Mouse (Mus musculus): Measurements from ENCODE around the gene Dcun1d2. TPM values are rescaled to one million over a fixed set of nuclear protein-coding genes. Genes with fewer than 3 reads are reported as not detected.

Dcun1d2 gene
- polyA plus RNA-seq, 1 experiment from 2014 or later = 20.9 TPM

DNA sequence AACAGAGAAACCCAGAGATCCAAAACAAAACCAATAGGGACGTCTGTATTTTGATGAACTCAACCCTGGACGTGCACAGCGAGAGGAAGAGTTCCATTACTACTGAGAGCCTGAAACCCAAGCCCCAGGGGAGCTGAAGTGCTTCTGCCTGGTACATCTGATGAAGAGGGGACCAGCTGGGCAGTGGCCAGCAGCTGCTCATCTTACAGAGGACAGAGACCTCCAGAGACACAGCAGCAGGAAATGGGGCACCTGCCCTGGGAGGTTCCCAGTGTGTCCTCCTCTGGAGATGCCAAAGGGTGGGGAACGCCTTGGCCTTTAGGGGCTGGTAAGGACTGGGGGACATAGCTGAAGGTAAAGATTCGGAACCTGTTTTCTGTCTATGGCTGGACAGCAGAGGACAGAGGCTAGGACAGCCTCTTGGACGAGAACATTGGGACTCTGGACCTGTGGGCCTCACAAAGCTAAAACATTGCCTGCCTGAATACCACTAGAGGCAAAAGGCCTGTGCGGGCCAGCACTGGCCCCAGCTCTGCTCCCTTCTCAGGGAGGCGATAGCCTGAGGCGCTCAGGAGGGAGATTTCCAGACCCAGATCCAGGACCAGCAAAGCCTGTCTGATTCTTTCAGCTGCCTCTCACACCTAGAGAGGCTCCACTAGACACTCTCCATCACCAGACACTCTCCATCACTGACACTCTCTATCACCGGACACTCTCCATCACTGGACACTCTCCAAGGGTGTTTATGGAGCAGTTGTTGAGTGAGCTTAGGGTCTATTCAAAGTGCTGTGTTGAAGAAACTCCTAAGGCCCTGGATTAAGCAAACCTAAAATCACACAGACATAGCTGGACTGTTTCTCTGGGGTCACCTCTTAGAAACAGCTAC lies 44.7 kb downstream of the Dcun1d2 start:
- no peak for DNase-seq (ENCODE audit: low spot score)
- Histone ChIP-seq H3K36me3 (ENCODE audit: control insufficient read depth, insufficient read depth, low read length) (no peaks in the 10 kb centered on the region), H3K4me3 (ENCODE audit: low read depth, low read length) (no peak overlapping the region), H3K4me2 (no peak overlapping the region), H3K9ac (ENCODE audit: low read depth, low read length) (no peak overlapping the region), H3K9me3 (ENCODE audit: control insufficient read depth, low read length) (no peaks in the 10 kb centered on the region), H3K27me3 (replicated peaks; ENCODE audit: control insufficient read depth, insufficient read depth, low read length) (no peaks in the 10 kb centered on the region), H3K27ac (ENCODE audit: low read depth, low read length) (no peak overlapping the region), H3K4me1 (replicated peaks; ENCODE audit: control insufficient read depth, insufficient read depth, low read length) (no peaks in the 10 kb centered on the region)
- no peak for ATAC-seq (replicated peaks; ENCODE audit: low FRiP score)
- 74% methylated on average over 10 of the region's 10 CpGs for WGBS

DNA sequence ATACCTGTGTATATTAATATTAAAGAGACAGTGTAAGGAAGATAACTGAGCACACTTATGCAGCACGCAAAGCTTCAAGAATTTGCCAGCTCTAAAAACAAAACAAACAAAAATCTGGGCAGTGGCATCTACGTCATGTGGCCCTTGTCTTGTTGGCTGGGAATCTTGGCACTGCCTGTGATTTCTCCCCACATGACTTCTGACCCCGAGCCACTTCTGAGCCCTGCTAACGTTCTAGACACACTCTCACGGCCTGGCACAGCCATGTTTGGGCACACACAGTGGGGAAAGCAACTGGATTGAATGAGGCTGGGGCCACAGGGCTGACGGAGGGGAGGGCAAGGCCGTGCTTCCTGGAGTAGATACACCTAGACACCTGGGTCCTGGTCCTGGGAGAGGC lies 47.2 kb downstream of the Dcun1d2 start:
- WGBS = 69% methylated on average over 7 of the region's 7 CpGs
- Histone ChIP-seq H3K27me3 (replicated peaks; ENCODE audit: control insufficient read depth, insufficient read depth, low read length) (no peaks in the 10 kb centered on the region), H3K4me2 (no peak overlapping the region), H3K27ac (ENCODE audit: low read depth, low read length) (no peak overlapping the region), H3K4me3 (ENCODE audit: low read depth, low read length) (no peak overlapping the region), H3K4me1 (replicated peaks; ENCODE audit: control insufficient read depth, insufficient read depth, low read length) (no peaks in the 10 kb centered on the region), H3K36me3 (ENCODE audit: control insufficient read depth, insufficient read depth, low read length) (no peaks in the 10 kb centered on the region), H3K9me3 (ENCODE audit: control insufficient read depth, low read length) (no peaks in the 10 kb centered on the region), H3K9ac (ENCODE audit: low read depth, low read length) (no peak overlapping the region)
- ATAC-seq (replicated peaks; ENCODE audit: low FRiP score) = no peak
- no peak for DNase-seq (ENCODE audit: low spot score)

DNA sequence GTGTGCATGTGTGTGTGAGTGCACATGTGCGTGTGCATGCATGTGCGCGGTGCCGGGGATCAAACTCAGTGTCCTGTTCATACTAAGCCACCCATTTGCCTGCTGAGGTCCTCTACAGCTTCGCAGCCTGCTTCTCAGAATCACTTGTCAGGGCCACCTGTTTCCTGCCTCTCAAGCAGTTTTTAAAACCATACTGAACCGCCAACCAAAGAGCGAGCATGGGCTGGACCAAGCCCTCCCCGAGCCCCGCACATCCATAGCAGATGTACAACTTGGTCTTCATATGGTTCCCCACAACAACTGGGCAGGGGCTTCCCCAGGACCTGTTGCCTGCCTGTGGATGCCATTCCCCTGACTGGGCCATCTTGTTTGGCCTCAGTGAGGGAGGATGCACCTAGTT lies 47.9 kb downstream of the Dcun1d2 start:
- ATAC-seq (replicated peaks; ENCODE audit: low FRiP score) = no peak
- Histone ChIP-seq H3K36me3 (ENCODE audit: control insufficient read depth, insufficient read depth, low read length) (no peaks in the 10 kb centered on the region), H3K9me3 (ENCODE audit: control insufficient read depth, low read length) (no peaks in the 10 kb centered on the region)

DNA sequence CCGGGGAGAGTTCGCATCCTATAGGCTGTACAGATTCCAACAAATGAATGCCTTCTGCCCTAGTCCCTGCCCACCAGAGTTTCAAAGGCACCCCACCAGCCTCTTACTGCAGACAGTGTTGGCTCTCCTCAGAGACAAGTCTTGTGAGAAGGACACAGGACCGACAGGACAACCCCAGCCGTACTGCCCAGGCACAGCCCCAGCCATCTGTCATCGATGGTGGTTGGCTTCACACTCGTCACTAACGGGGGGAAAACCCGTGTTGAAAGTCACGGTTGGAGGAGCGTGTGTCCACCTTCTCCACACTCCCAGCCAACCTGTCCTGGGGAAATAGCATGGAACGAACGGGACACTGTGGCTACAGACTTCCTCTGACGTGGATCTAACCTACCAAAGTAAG lies 53.1 kb downstream of the Dcun1d2 start:
- Histone ChIP-seq H3K9ac (ENCODE audit: low read depth, low read length) (no peak overlapping the region), H3K27me3 (replicated peaks; ENCODE audit: control insufficient read depth, insufficient read depth, low read length) (0 out of 2 replicates have a peak, but pooled peaks cover 2% of the 10 kb centered on the region), H3K4me1 (replicated peaks; ENCODE audit: control insufficient read depth, insufficient read depth, low read length) (no peaks in the 10 kb centered on the region), H3K4me3 (ENCODE audit: low read depth, low read length) (no peak overlapping the region), H3K9me3 (ENCODE audit: control insufficient read depth, low read length) (no peaks in the 10 kb centered on the region), H3K36me3 (ENCODE audit: control insufficient read depth, insufficient read depth, low read length) (no peaks in the 10 kb centered on the region), H3K4me2 (no peak overlapping the region), H3K27ac (ENCODE audit: low read depth, low read length) (no peak overlapping the region)
- ATAC-seq (replicated peaks; ENCODE audit: low FRiP score) (no peak), DNase-seq (ENCODE audit: low spot score) (no peak)
- WGBS = 91% methylated on average over 13 of the region's 13 CpGs

More for the DNA sequence above, 47.9 kb downstream of the Dcun1d2 start:
- no peak overlapping the region for H3K27ac ChIP-seq (ENCODE audit: low read depth, low read length)
- no peak overlapping the region for H3K4me2 ChIP-seq
- no peak overlapping the region for H3K4me3 ChIP-seq (ENCODE audit: low read depth, low read length)
- H3K9ac ChIP-seq (ENCODE audit: low read depth, low read length) = no peak overlapping the region
- WGBS = 83% methylated on average over 9 of the region's 9 CpGs
- DNase-seq (ENCODE audit: low spot score) = no peak
- H3K4me1 ChIP-seq (replicated peaks; ENCODE audit: control insufficient read depth, insufficient read depth, low read length) = no peaks in the 10 kb centered on the region
- no peaks in the 10 kb centered on the region for H3K27me3 ChIP-seq (replicated peaks; ENCODE audit: control insufficient read depth, insufficient read depth, low read length)

DNA sequence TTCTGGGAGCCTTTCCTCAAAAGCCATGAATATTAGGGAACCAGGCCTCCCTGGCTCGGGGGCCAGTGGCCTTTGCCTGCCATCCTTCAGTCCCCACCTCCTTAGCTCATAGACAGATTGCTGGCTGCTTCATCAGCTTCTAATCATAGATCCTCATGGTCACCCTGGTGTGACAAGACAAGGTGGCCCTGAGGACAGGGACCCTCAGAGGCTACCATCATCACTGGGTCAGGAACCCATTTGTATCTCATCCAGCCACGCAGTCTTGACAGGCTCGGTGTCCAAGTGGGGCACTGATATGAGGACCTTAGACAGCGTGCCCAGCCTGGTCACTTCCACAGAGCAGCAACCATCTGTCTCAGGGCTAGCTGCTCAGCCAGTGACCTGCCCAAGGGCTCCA lies 57.5 kb downstream of the Dcun1d2 start:
- no peak overlapping the region for H3K4me3 ChIP-seq (ENCODE audit: low read depth, low read length)
- ATAC-seq (replicated peaks; ENCODE audit: low FRiP score) = no peak
- no peak for DNase-seq (ENCODE audit: low spot score)
- H3K4me2 ChIP-seq = no peak overlapping the region
- no peaks in the 10 kb centered on the region for H3K9me3 ChIP-seq (ENCODE audit: control insufficient read depth, low read length)
- H3K36me3 ChIP-seq (ENCODE audit: control insufficient read depth, insufficient read depth, low read length) = no peaks in the 10 kb centered on the region
- WGBS = 84% methylated on average over 4 of the region's 4 CpGs
- H3K27me3 ChIP-seq (replicated peaks; ENCODE audit: control insufficient read depth, insufficient read depth, low read length) = peaks cover 6% of the 10 kb centered on the region
- no peak overlapping the region for H3K9ac ChIP-seq (ENCODE audit: low read depth, low read length)
- no peaks in the 10 kb centered on the region for H3K4me1 ChIP-seq (replicated peaks; ENCODE audit: control insufficient read depth, insufficient read depth, low read length)
- H3K27ac ChIP-seq (ENCODE audit: low read depth, low read length) = no peak overlapping the region

DNA sequence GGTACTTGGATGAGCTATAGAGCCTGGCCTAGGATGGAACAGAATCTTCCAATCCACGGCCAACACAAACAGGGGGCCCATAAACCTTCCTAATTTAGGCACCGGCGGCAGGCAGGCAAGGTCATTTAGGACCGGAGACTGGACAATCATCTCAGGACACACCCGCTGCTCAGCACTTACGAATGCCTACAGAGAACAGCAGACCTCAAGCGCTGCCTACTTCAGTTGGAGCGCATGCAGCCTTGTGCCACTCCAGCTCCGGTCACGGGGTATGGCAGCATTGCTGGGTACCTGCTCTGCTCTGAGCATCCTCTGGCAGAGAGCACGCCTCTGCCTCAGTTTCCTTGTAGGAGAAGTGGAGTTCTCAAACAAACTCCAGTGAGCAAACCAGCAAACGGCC lies 58.1 kb downstream of the Dcun1d2 start:
- Histone ChIP-seq H3K36me3 (ENCODE audit: control insufficient read depth, insufficient read depth, low read length) (no peaks in the 10 kb centered on the region), H3K4me2 (no peak overlapping the region), H3K27ac (ENCODE audit: low read depth, low read length) (no peak overlapping the region), H3K4me3 (ENCODE audit: low read depth, low read length) (no peak overlapping the region), H3K9ac (ENCODE audit: low read depth, low read length) (no peak overlapping the region), H3K27me3 (replicated peaks; ENCODE audit: control insufficient read depth, insufficient read depth, low read length) (peaks cover 11% of the 10 kb centered on the region), H3K4me1 (replicated peaks; ENCODE audit: control insufficient read depth, insufficient read depth, low read length) (no peaks in the 10 kb centered on the region), H3K9me3 (ENCODE audit: control insufficient read depth, low read length) (no peaks in the 10 kb centered on the region)
- ATAC-seq (replicated peaks; ENCODE audit: low FRiP score) (no peak), DNase-seq (ENCODE audit: low spot score) (no peak)
- WGBS = 82% methylated on average over 12 of the region's 12 CpGs

DNA sequence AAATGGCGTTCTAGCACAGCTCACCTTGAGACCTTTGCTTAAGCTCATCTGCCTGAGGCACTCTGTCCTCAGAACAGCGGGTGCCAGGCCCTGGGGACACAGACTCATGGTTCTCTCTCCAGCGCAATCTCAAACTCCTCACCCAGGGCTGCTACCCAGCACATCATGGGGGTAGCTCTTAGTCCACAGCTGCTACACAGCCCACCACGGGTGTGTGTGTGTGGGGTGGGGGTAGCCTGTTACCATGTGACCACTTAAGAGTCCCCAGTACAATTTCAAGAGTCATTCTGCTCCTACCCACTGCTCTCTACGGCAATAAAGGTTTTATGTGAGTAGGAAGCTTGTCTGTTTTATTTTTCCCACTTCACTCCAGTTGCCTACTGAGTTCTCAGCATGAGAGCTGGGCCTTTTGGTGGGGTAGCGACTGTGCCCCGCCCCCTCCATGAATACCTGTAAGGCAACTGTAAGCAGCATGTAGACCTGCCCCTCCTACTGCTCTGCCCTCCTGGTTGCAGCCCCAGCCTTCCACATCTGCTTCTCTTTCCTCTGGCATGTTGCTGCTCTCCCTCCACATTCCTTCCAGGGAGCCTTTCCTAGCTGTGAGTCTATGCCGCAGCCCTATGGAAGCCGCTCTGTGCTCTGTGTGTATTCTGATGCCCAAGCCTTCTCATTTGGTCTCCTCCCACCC lies 58.9 kb downstream of the Dcun1d2 start:
- H3K4me2 ChIP-seq = no peak overlapping the region
- H3K9me3 ChIP-seq (ENCODE audit: control insufficient read depth, low read length) = no peaks in the 10 kb centered on the region
- no peak overlapping the region for H3K9ac ChIP-seq (ENCODE audit: low read depth, low read length)
- H3K4me1 ChIP-seq (replicated peaks; ENCODE audit: control insufficient read depth, insufficient read depth, low read length) = no peaks in the 10 kb centered on the region
- ATAC-seq (replicated peaks; ENCODE audit: low FRiP score) = no peak
- H3K27ac ChIP-seq (ENCODE audit: low read depth, low read length) = no peak overlapping the region
- peaks cover 11% of the 10 kb centered on the region for H3K27me3 ChIP-seq (replicated peaks; ENCODE audit: control insufficient read depth, insufficient read depth, low read length)
- no peaks in the 10 kb centered on the region for H3K36me3 ChIP-seq (ENCODE audit: control insufficient read depth, insufficient read depth, low read length)
- H3K4me3 ChIP-seq (ENCODE audit: low read depth, low read length) = no peak overlapping the region
- DNase-seq (ENCODE audit: low spot score) = no peak
- 53% methylated on average over 9 of the region's 9 CpGs for WGBS

DNA sequence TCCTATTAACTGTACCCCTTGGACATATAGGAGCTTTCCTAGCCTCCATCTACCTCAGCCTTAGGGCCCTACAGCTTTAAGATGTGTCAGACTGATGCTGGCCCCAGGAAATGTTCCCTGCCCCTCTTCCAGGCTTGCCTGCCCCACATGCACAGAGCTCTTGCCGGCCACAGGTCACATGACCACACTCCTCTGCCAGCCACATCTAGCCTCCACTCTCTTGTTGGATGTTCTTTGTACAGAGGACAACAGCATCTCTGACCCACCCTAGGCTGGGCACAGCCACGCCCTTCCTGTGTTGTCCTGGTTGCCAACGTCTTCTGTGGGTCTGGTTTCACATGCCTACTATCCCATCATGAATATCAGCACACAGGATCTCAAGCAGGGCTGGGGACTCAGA lies 60.7 kb downstream of the Dcun1d2 start:
- Histone ChIP-seq H3K4me2 (no peak overlapping the region), H3K9me3 (ENCODE audit: control insufficient read depth, low read length) (no peaks in the 10 kb centered on the region), H3K36me3 (ENCODE audit: control insufficient read depth, insufficient read depth, low read length) (no peaks in the 10 kb centered on the region), H3K4me1 (replicated peaks; ENCODE audit: control insufficient read depth, insufficient read depth, low read length) (no peaks in the 10 kb centered on the region), H3K9ac (ENCODE audit: low read depth, low read length) (no peak overlapping the region), H3K27ac (ENCODE audit: low read depth, low read length) (no peak overlapping the region), H3K27me3 (replicated peaks; ENCODE audit: control insufficient read depth, insufficient read depth, low read length) (peaks cover 9% of the 10 kb centered on the region), H3K4me3 (ENCODE audit: low read depth, low read length) (no peak overlapping the region)
- ATAC-seq (replicated peaks; ENCODE audit: low FRiP score) (0 out of 2 replicates have a peak, but pooled peaks have one; percentile 18), DNase-seq (ENCODE audit: low spot score) (no peak)
- WGBS = 40% methylated on average over 3 of the region's 3 CpGs
